Mouse (Mus musculus) erythroblast, embryonic 14.5 days (primary cell): ENCODE data around the gene Tgfbr3. TPM values are rescaled to one million over a fixed set of nuclear protein-coding genes. Genes with fewer than 3 reads are reported as not detected.

Experiments
- H3K27me3 ChIP-seq: 2 replicates; pipeline ENCODE4 v1.6.1; 2012; ENCODE audit warnings: inconsistent platforms; ENCODE audit not compliant: control insufficient read depth
- H3K36me3 ChIP-seq: 2 replicates; pipeline ENCODE4 v1.6.1; 2012; ENCODE audit warnings: mild to moderate bottlenecking, inconsistent platforms; ENCODE audit not compliant: control insufficient read depth
- H3K4me1 ChIP-seq: 2 replicates; pipeline ENCODE4 v1.6.1; 2012; ENCODE audit warnings: inconsistent platforms; ENCODE audit not compliant: control insufficient read depth
- H3K4me3 ChIP-seq: replicated peaks from 2 replicates; pipeline ENCODE3; 2012; ENCODE audit warnings: moderate library complexity, mild to moderate bottlenecking, inconsistent platforms
- H3K9me3 ChIP-seq: 2 replicates; pipeline ENCODE4 v1.6.1; 2012; ENCODE audit warnings: low read length, inconsistent platforms, mixed read lengths; ENCODE audit not compliant: control insufficient read depth
- GATA1 ChIP-seq: IDR thresholded peaks from 2 replicates; pipeline ENCODE4 v1.6.1; 2012; ENCODE audit warnings: low read length, inconsistent platforms, mixed read lengths
- TAL1 ChIP-seq: IDR thresholded peaks from 3 replicates; pipeline ENCODE4 v1.6.1; 2012; ENCODE audit warnings: low read length, inconsistent platforms, mixed read lengths
- polyA plus RNA-seq: library from polyadenylated mRNA; stranded (reverse); fragments of >175 nt; gene quantifications from 2 replicates; pipeline ENCODE4 v1.2.3, GENCODE M21; 2012

The Tgfbr3 gene
- polyA plus RNA-seq, 1 experiment = 0.03 TPM

DNA sequence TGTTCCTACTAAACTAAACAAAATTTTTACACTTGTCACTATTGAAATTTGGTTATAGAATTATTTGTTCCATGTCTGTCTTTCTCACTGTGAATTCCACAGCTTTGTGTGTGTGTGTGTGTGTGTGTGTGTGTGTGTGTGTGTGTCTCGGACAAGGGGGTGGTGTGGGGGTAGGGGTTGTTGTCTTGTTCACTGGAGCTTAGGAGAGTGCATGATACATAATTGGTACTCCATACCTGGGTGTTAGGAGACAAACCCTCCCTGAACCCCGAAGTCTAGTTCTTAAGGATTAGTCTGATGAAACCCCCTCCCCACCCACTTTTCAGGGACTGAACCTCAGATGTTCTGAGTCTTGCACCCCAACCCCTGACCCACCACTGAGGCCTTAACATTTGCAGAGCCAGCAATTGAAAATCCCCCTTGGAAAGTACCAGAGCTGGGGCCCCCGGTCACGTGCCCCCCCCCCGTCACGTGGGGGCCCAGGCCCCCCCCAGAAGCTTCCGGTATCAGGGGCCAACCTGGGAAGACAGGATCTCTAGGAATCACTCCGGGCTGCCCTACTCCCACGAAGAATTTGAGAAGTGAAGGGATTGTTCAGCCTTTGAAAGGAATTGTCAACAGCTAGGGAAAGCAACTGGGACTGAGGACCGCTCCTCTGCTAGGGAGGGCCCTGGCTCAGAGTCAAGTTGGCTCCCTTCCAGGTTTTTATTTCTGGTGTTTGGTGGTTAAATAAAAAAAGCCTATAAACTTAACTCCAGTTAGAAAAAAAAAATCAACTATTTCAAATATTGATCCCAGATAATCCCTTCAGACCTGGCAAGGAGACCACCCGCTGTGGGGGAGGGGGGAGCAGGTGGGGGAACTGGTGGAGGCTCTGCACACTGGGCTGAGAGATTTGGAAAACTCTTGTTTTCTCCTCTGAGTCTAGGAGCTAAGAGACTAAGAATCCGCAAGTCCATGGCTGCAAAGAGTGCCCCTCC is 201.3 kb downstream of the Tgfbr3 start:
- 0 out of 2 replicates have a peak, but pooled peaks cover 2% of the 10 kb centered on the region for H3K27me3 ChIP-seq
- no peak for TF ChIP-seq GATA1
- TF ChIP-seq TAL1 = no peak
- H3K4me3 ChIP-seq = no peak overlapping the region
- no peaks in the 10 kb centered on the region for H3K36me3 ChIP-seq
- no peaks in the 10 kb centered on the region for H3K4me1 ChIP-seq
- H3K9me3 ChIP-seq = no peaks in the 10 kb centered on the region

DNA sequence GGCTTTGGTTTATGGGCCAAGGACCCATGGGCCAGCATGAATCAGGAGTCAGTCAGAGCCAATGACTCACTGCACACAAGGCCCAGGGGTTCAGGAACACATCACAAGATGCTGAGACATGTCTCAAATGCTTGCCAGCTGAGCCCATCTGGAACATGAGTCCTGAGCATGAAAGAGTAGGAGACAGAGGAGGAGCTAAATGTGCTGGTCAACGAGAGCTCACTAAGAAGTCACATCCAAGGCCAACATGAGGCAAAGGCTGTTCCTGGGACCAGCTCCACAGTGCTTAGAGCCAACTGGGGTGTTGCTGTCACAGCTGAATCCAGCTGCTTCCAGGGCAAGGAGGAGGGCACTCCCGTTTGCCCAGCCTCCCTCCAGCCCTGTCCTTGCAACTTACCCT is 202.1 kb downstream of the Tgfbr3 start:
- TF ChIP-seq GATA1 (no peak), TAL1 (no peak)
- 0 out of 2 replicates have a peak, but pooled peaks cover 2% of the 10 kb centered on the region for H3K27me3 ChIP-seq
- H3K4me1 ChIP-seq = no peaks in the 10 kb centered on the region
- no peaks in the 10 kb centered on the region for H3K36me3 ChIP-seq
- H3K4me3 ChIP-seq = no peak overlapping the region
- H3K9me3 ChIP-seq = no peaks in the 10 kb centered on the region

- H3K27me3 ChIP-seq = peaks cover 5% of the 10 kb centered on the region
- H3K4me1 ChIP-seq = no peaks in the 10 kb centered on the region
- H3K4me3 ChIP-seq = no peak overlapping the region
- no peaks in the 10 kb centered on the region for H3K9me3 ChIP-seq
- TF ChIP-seq GATA1 = no peak
- TF ChIP-seq TAL1 = no peak
- no peaks in the 10 kb centered on the region for H3K36me3 ChIP-seq
Measured at GRCm38 (mm10) chr5:107086166-107086565, 203.3 kb downstream of the Tgfbr3 start.

DNA sequence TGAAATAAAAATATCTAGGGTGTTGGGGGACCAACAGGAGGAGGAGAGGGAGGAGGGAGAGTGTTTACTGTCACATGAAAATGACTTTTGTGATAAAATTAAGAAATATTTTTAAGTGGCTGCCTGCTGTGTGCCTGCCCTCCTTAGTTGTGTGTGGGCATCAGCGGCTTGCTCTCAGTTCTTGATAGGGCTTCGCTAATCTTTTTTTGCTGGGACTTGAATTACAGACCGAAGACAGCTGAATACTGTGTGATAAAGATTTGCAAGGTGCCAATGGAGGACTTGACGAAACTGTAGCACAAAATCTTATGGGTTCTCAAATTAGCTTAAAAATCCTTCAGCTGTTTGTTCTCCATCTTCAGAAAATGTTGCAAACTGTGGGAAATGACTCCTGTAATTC is 205.0 kb downstream of the Tgfbr3 start:
- H3K4me3 ChIP-seq = no peak overlapping the region

GRCm38 (mm10) chr5:107082011-107082410 is 207.4 kb downstream of the Tgfbr3 start:
- no peaks in the 10 kb centered on the region for H3K4me1 ChIP-seq
- H3K9me3 ChIP-seq = no peaks in the 10 kb centered on the region
- no peak overlapping the region for H3K4me3 ChIP-seq
- H3K27me3 ChIP-seq = peaks cover 12% of the 10 kb centered on the region
- no peak for TF ChIP-seq GATA1
- no peak for TF ChIP-seq TAL1
- H3K36me3 ChIP-seq = no peaks in the 10 kb centered on the region

More for the DNA sequence above, 205.0 kb downstream of the Tgfbr3 start:
- Histone ChIP-seq H3K4me1 (no peaks in the 10 kb centered on the region), H3K27me3 (peaks cover 11% of the 10 kb centered on the region), H3K36me3 (no peaks in the 10 kb centered on the region), H3K9me3 (no peaks in the 10 kb centered on the region)
- TF ChIP-seq GATA1 = no peak
- no peak for TF ChIP-seq TAL1

GRCm38 (mm10) chr5:107080986-107081624 is 208.3 kb downstream of the Tgfbr3 start:
- Histone ChIP-seq H3K9me3 (no peaks in the 10 kb centered on the region), H3K27me3 (peaks cover 12% of the 10 kb centered on the region), H3K4me1 (no peaks in the 10 kb centered on the region), H3K4me3 (no peak overlapping the region), H3K36me3 (no peaks in the 10 kb centered on the region)
- TF ChIP-seq TAL1 (no peak), GATA1 (no peak)

GRCm38 (mm10) chr5:107079920-107080319 is 209.5 kb downstream of the Tgfbr3 start:
- TF ChIP-seq TAL1 (no peak), GATA1 (no peak)

GRCm38 (mm10) chr5:107079146-107079638 is 210.2 kb downstream of the Tgfbr3 start:
- Histone ChIP-seq H3K27me3 (peaks cover 12% of the 10 kb centered on the region), H3K36me3 (no peaks in the 10 kb centered on the region), H3K4me3 (no peak overlapping the region), H3K4me1 (peaks cover 3% of the 10 kb centered on the region), H3K9me3 (no peaks in the 10 kb centered on the region)
- TF ChIP-seq GATA1 = no peak
- TF ChIP-seq TAL1 = no peak

More at GRCm38 (mm10) chr5:107079920-107080319, 209.5 kb downstream of the Tgfbr3 start:
- H3K4me3 ChIP-seq = no peak overlapping the region
- peaks cover 12% of the 10 kb centered on the region for H3K27me3 ChIP-seq
- H3K36me3 ChIP-seq = no peaks in the 10 kb centered on the region
- H3K4me1 ChIP-seq = peaks cover 3% of the 10 kb centered on the region
- no peaks in the 10 kb centered on the region for H3K9me3 ChIP-seq

GRCm38 (mm10) chr5:107078361-107078760 is 211.1 kb downstream of the Tgfbr3 start:
- no peaks in the 10 kb centered on the region for H3K9me3 ChIP-seq
- H3K36me3 ChIP-seq = no peaks in the 10 kb centered on the region
- H3K4me1 ChIP-seq = peaks cover 3% of the 10 kb centered on the region
- no peak overlapping the region for H3K4me3 ChIP-seq
- TF ChIP-seq GATA1 (no peak), TAL1 (no peak)
- H3K27me3 ChIP-seq = peaks cover 12% of the 10 kb centered on the region
